Mouse (Mus musculus): ENCODE data around the gene Tle6. TPM values are rescaled to one million over a fixed set of nuclear protein-coding genes. Genes with fewer than 3 reads are reported as not detected.
A peak's percentile ranks its signal among the peaks of the same experiment; 100 is the strongest.

Tle6 gene
- total and polyA plus RNA-seq, 3 experiments = 16.9 to 31.9 TPM; not detected in 1

DNA sequence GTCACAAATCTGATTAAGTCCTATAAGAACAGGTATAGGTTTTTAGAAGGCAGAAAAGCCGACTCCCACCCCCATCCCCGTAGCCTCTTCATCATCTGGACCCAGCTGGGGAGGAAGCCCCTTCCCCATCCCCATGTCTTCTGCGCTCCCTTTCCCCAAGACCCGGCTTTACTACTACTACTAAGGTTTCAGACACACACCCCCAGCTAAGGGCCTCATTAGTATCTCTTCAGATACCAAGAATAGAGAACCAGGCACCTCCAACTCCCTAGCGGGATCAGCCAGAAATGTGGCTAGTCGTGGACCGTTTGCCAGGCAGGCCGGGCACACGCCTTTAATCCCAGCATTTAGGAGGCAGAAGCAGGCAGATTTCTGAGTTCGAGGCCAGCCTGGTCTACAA is 777 bp downstream of the Tle6 start:
- TF ChIP-seq POLR2AphosphoS2 (IDR thresholded peaks at IDR 0.05; ENCODE audit: low read length) (no peak), E2F4 (IDR thresholded peaks at IDR 0.05; ENCODE audit: borderline replicate concordance, low read depth, low read length) (no peak), EP300 (IDR thresholded peaks at IDR 0.05; ENCODE audit: low read depth in 1 of 2, low read length in 2 of 2) (no peak), MYB (IDR thresholded peaks at IDR 0.05; ENCODE audit: low read depth, low read length) (no peak), USF1 (IDR thresholded peaks at IDR 0.05; ENCODE audit: low read depth, low read length) (no peak), NRF1 (IDR thresholded peaks at IDR 0.05; ENCODE audit: insufficient read depth, low read depth, low read length, poor library complexity, severe bottlenecking) (no peak), TCF12 (IDR thresholded peaks at IDR 0.05; ENCODE audit: low read depth, low read length) (no peak), GABPA (IDR thresholded peaks at IDR 0.05; ENCODE audit: low read depth, low read length) (no peak), UBTF (IDR thresholded peaks at IDR 0.05; ENCODE audit: borderline replicate concordance, insufficient read depth, low read depth, low read length) (no peak), MAZ (IDR thresholded peaks at IDR 0.05; ENCODE audit: low read depth, low read length) (no peak), BHLHE40 (IDR thresholded peaks at IDR 0.05; ENCODE audit: borderline replicate concordance, low read depth, low read length) (no peak), ETS1 (IDR thresholded peaks at IDR 0.05; ENCODE audit: low read depth, low read length) (no peak), MAX (IDR thresholded peaks at IDR 0.05; ENCODE audit: low read length) (no peak), CHD2 (IDR thresholded peaks at IDR 0.05; ENCODE audit: low read length) (no peak), ZKSCAN1 (IDR thresholded peaks at IDR 0.05; ENCODE audit: low read depth, low read length) (no peak), CTCF (IDR thresholded peaks at IDR 0.05 in 2 of 3, conservative IDR thresholded peaks at IDR 0.05 in 1 of 3; ENCODE audit: control insufficient read depth in 1 of 3, insufficient read depth in 1 of 3, low read depth in 2 of 3, low read length in 3 of 3, poor library complexity in 1 of 3, severe bottlenecking in 1 of 3) (no peak)
- Histone ChIP-seq H3K79me2 (ENCODE audit: control insufficient read depth, insufficient read depth, low read length, poor library complexity) (no peaks in the 10 kb centered on the region; the same call in 1 of the 2 replicates), H3K9ac (ENCODE audit: control insufficient read depth, low read depth, low read length, poor library complexity, severe bottlenecking) (peak overlapping the region; percentile 71), H3K27me3 (ENCODE audit: control insufficient read depth in 1 of 2, insufficient read depth in 2 of 2, low read length in 2 of 2) (no peaks in the 10 kb centered on the region), H3K27ac (ENCODE audit: control insufficient read depth, low read depth, low read length) (peak overlapping the region; percentile 47), H3K9me3 (replicated peaks; ENCODE audit: insufficient read depth, low read length) (no peaks in the 10 kb centered on the region), H3K4me3 (ENCODE audit: control insufficient read depth in 1 of 2, insufficient read depth in 1 of 2, low read depth in 2 of 2, low read length in 2 of 2) (peak overlapping the region; percentile 72 to 74), H3K4me1 (ENCODE audit: control insufficient read depth in 1 of 2, insufficient read depth in 2 of 2, low read length in 2 of 2) (peaks cover 10 to 21% of the 10 kb centered on the region in 2 experiments), H3K36me3 (ENCODE audit: control insufficient read depth in 1 of 2, insufficient read depth in 2 of 2, low read length in 2 of 2) (peaks cover 0 to 13% of the 10 kb centered on the region in 2 experiments; a peak in 2 of 4 replicates)
- peak; percentile 52 for DNase-seq (ENCODE audit: low read depth, low spot score)

DNA sequence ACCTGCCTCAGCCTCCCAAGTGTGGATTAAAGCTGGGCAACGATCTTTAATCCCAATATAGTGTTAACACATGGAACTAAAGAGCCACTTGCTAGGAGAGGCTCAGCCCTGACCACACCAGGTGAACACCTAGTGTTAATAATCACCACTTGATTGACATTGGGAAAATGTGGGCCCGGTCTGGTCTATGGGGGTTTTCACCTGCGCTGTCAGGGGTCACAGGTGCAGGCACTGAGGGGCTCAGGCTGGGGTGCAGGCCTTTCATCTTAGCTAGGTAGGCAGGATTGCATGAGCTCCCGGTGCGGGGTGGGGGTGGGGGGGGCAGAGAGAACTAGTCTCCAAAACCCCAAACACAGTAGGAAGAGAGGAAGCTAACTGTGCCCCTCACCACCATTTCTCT is 1.2 kb downstream of the Tle6 start:
- Histone ChIP-seq H3K9ac (ENCODE audit: control insufficient read depth, low read depth, low read length, poor library complexity, severe bottlenecking) (no peak overlapping the region), H3K9me3 (replicated peaks; ENCODE audit: insufficient read depth, low read length) (no peaks in the 10 kb centered on the region), H3K36me3 (ENCODE audit: control insufficient read depth in 1 of 2, insufficient read depth in 2 of 2, low read length in 2 of 2) (peaks cover 0 to 13% of the 10 kb centered on the region in 2 experiments; a peak in 2 of 4 replicates), H3K27me3 (ENCODE audit: control insufficient read depth in 1 of 2, insufficient read depth in 2 of 2, low read length in 2 of 2) (no peaks in the 10 kb centered on the region), H3K4me1 (ENCODE audit: control insufficient read depth in 1 of 2, insufficient read depth in 2 of 2, low read length in 2 of 2) (peaks cover 10 to 21% of the 10 kb centered on the region in 2 experiments), H3K4me3 (ENCODE audit: control insufficient read depth in 1 of 2, insufficient read depth in 1 of 2, low read depth in 2 of 2, low read length in 2 of 2) (no peak overlapping the region), H3K79me2 (ENCODE audit: control insufficient read depth, insufficient read depth, low read length, poor library complexity) (no peaks in the 10 kb centered on the region; the same call in 1 of the 2 replicates), H3K27ac (ENCODE audit: control insufficient read depth, low read depth, low read length) (no peak overlapping the region)
- no peak for DNase-seq (ENCODE audit: low read depth, low spot score)
- TF ChIP-seq MAX (IDR thresholded peaks at IDR 0.05; ENCODE audit: low read length) (no peak), EP300 (IDR thresholded peaks at IDR 0.05; ENCODE audit: low read depth in 1 of 2, low read length in 2 of 2) (no peak), ETS1 (IDR thresholded peaks at IDR 0.05; ENCODE audit: low read depth, low read length) (no peak), E2F4 (IDR thresholded peaks at IDR 0.05; ENCODE audit: borderline replicate concordance, low read depth, low read length) (no peak), USF1 (IDR thresholded peaks at IDR 0.05; ENCODE audit: low read depth, low read length) (no peak), RAD21 (IDR thresholded peaks at IDR 0.05; ENCODE audit: low read depth, low read length) (no peak), SMC3 (IDR thresholded peaks at IDR 0.05; ENCODE audit: low read depth, low read length) (no peak), HCFC1 (IDR thresholded peaks at IDR 0.05; ENCODE audit: low read depth, low read length) (no peak), ZKSCAN1 (IDR thresholded peaks at IDR 0.05; ENCODE audit: low read depth, low read length) (no peak), BHLHE40 (IDR thresholded peaks at IDR 0.05; ENCODE audit: borderline replicate concordance, low read depth, low read length) (no peak), RCOR1 (IDR thresholded peaks at IDR 0.05; ENCODE audit: low read depth, low read length) (no peak), CTCF (IDR thresholded peaks at IDR 0.05 in 2 of 3, conservative IDR thresholded peaks at IDR 0.05 in 1 of 3; ENCODE audit: control insufficient read depth in 1 of 3, insufficient read depth in 1 of 3, low read depth in 2 of 3, low read length in 3 of 3, poor library complexity in 1 of 3, severe bottlenecking in 1 of 3) (no peak), GABPA (IDR thresholded peaks at IDR 0.05; ENCODE audit: low read depth, low read length) (no peak), NRF1 (IDR thresholded peaks at IDR 0.05; ENCODE audit: insufficient read depth, low read depth, low read length, poor library complexity, severe bottlenecking) (no peak), KAT2A (conservative IDR thresholded peaks at IDR 0.05; ENCODE audit: low read depth, low read length) (no peak)
